Mouse (Mus musculus): ENCODE results near the gene Btbd35f12.
"Not testable (repeated sequence)": the region's sequence is repeated elsewhere in the genome, so short reads cannot be mapped to it uniquely, and the experiment has no call there.

Btbd35f12 gene

DNA sequence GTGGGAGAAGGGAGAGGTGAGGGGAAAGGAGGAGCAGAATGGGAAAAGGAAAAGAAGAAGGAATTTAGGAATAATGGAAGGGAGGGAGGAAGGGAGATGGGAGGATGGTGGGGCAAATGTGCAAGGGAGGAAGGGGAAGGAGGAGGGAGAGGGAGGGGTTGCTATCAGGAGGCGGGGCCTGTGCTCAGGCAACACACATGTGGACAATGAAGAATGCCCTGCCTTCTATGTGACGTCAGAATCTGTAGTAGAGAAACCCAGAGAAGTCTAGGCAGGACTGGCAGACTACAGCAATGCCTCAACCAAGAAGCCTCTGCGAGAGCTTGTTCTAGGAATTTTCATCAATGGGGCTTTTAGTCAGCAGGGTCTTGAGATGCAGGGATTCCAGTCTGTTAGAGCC lies at the start of gene Btbd35f12:
Btbd35f12 (plus strand) TSS at position 301 of the 400 bp plus-strand sequence.
- DNase-seq (ENCODE audit: low read depth, low spot score), result not testable (repeated sequence)

DNA sequence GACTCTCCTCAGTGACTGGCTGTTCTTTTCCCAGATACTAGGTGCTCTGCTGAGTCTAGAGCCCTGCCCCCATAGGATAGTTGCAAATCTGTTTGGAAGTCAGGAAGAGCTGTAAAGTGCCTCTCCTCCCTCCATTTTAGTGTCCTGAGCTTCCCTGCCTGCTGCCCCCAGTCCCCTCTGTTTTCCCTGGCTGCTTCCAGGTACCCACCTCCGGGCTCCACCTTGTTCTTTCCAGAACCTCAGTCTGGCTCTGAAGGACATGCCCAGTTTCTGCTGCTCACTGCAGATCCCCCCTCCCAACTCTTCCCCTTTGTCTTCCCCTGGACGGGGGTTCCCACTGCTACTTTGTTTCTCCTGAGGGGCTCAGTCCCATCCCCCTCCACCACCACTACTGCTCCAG lies 40.1 kb downstream of the Btbd35f12 start:
- not testable (repeated sequence) for DNase-seq (ENCODE audit: low read depth, low spot score)
